Comparison of ENCODE assay signal across 16 mouse cellular contexts in the genomic region with DNA sequence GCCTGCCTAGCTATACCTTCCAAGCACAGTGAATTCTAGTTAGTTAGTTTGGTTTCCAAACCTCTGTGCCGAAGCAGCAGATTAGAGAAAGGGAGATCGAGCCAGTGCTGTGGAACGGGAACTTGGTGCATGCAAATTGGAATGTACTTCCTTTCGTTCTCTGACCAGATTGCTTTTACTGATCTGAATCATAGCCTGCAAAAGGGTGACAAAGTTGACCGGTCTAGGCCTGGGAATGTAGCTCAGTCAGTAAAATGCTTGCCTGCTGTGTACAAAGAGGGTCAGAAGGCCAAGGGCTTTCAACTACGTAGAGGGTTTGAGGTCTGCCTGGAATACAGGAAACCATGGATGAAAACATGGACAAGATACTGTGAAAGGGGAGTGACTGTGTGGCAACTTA. TPM values are rescaled to one million over a fixed set of nuclear protein-coding genes. Genes with fewer than 3 reads are reported as not detected.
DNase-seq lines count a peak whose midpoint lies in the region; ATAC-seq and TF ChIP-seq lines count a peak whose summit lies in the region.
"Had no signal": no experiment of that assay in that cellular context is flagged by ENCODE, and none has a peak within 500 bp of the region (broad histone marks: within the 10 kb centered on the region; RNA-seq: fewer than 3 reads in every experiment).

No protein-coding gene starts in this region.

- DNase-seq in lung, postnatal 25 days (ENCODE audit: low spot score), result no peak
- no peak for DNase-seq in liver, embryonic 14.5 days (ENCODE audit: low read depth in 3 of 3, low spot score in 3 of 3)
- DNase-seq in retina, embryonic 14.5 days (ENCODE audit: low spot score), result no peak
- no peak for DNase-seq in forebrain, embryonic 11.5 days (ENCODE audit: low spot score)
- DNase-seq: cerebellum, postnatal 14 days; right cerebral cortex, postnatal 4 days; thymus, postnatal 25 days had no signal

- no peak for TF ChIP-seq POLR2A in small intestine, adult 2 months (IDR thresholded peaks at IDR 0.05; ENCODE audit: low read depth, low read length)

- TF ChIP-seq CTCF in liver, embryonic 14.5 days (IDR thresholded peaks at IDR 0.05; ENCODE audit: low read depth), result no peak
- no peak for TF ChIP-seq CTCF in small intestine, adult 2 months (IDR thresholded peaks at IDR 0.05; ENCODE audit: extremely low read depth, insufficient read length, insufficient replicate concordance, low read depth, low read length)

- no peak overlapping the region for H3K9ac ChIP-seq in lung, embryonic 16.5 days (ENCODE audit: low read length)
- no peak overlapping the region for H3K9ac ChIP-seq in kidney, embryonic 15.5 days
- no peak overlapping the region for H3K9ac ChIP-seq in liver, embryonic 14.5 days (replicated peaks)
- no peak overlapping the region for H3K9ac ChIP-seq in forebrain, embryonic 11.5 days (ENCODE audit: low read length)
- H3K9ac ChIP-seq: forebrain, embryonic 15.5 days; hindbrain, embryonic 15.5 days had no signal

- no peaks in the 10 kb centered on the region for H3K36me3 ChIP-seq in lung, embryonic 16.5 days (ENCODE audit: control insufficient read depth, insufficient read depth, low read length)
- H3K36me3 ChIP-seq in kidney, embryonic 15.5 days, result no peaks in the 10 kb centered on the region
- H3K36me3 ChIP-seq in liver, embryonic 14.5 days (replicated peaks; ENCODE audit: control insufficient read depth, insufficient read depth, low read depth), result no peaks in the 10 kb centered on the region
- H3K36me3 ChIP-seq in small intestine, adult 2 months (ENCODE audit: control insufficient read depth, insufficient read depth, low read length), result no peaks in the 10 kb centered on the region
- no peaks in the 10 kb centered on the region for H3K36me3 ChIP-seq in forebrain, embryonic 11.5 days (ENCODE audit: control insufficient read depth, insufficient read depth, low read length)
- H3K36me3 ChIP-seq: forebrain, embryonic 15.5 days; hindbrain, embryonic 15.5 days had no signal

- TF ChIP-seq EP300 in liver, embryonic 14.5 days (IDR thresholded peaks at IDR 0.05; ENCODE audit: low read depth), result no peak

- H3K4me2 ChIP-seq in lung, embryonic 16.5 days (ENCODE audit: low read depth, low read length), result peak overlapping the region; percentile 8; the same call in 1 of the 2 replicates
- H3K4me2 ChIP-seq in kidney, embryonic 15.5 days, result no peak overlapping the region
- H3K4me2 ChIP-seq in liver, embryonic 14.5 days (ENCODE audit: low read depth), result no peak overlapping the region
- H3K4me2 ChIP-seq in forebrain, embryonic 11.5 days (ENCODE audit: low read depth, low read length, severe bottlenecking), result no peak overlapping the region
- H3K4me2 ChIP-seq: forebrain, embryonic 15.5 days; hindbrain, embryonic 15.5 days had no signal

- 51% methylated on average over 6 of the region's 6 CpGs for WGBS in lung, embryonic 16.5 days
- 55% methylated on average over 6 of the region's 6 CpGs for WGBS in kidney, embryonic 15.5 days
- 32% methylated on average over 6 of the region's 6 CpGs for WGBS in liver, embryonic 14.5 days (ENCODE audit: insufficient replicate concordance)
- WGBS in small intestine, adult 2 months, result 84% methylated on average over 6 of the region's 6 CpGs
- 84% methylated on average over 6 of the region's 6 CpGs for WGBS in forebrain, embryonic 11.5 days

- no peaks in the 10 kb centered on the region for H3K27me3 ChIP-seq in lung, embryonic 16.5 days (ENCODE audit: control insufficient read depth, insufficient read depth, low read depth, low read length)
- H3K27me3 ChIP-seq in kidney, embryonic 15.5 days, result no peaks in the 10 kb centered on the region
- no peaks in the 10 kb centered on the region for H3K27me3 ChIP-seq in liver, embryonic 14.5 days (ENCODE audit: control insufficient read depth, insufficient read depth, low read length)
- H3K27me3 ChIP-seq in small intestine, adult 2 months (ENCODE audit: control insufficient read depth, insufficient read depth, low read length), result no peaks in the 10 kb centered on the region
- H3K27me3 ChIP-seq in forebrain, embryonic 11.5 days (ENCODE audit: control insufficient read depth, insufficient read depth, low read length), result no peaks in the 10 kb centered on the region
- H3K27me3 ChIP-seq: forebrain, embryonic 15.5 days; hindbrain, embryonic 15.5 days; megakaryocyte, embryonic 14.5 days had no signal

- peak overlapping the region; percentile 60 for H3K27ac ChIP-seq in lung, embryonic 16.5 days (ENCODE audit: low read length)
- H3K27ac ChIP-seq in kidney, embryonic 15.5 days, result peak overlapping the region; percentile 24
- no peak overlapping the region for H3K27ac ChIP-seq in liver, embryonic 14.5 days
- 0 out of 2 replicates have a peak overlapping the region, but pooled peaks have one; percentile 22 for H3K27ac ChIP-seq in small intestine, adult 2 months (ENCODE audit: insufficient read depth, low read depth, low read length)
- H3K27ac ChIP-seq in forebrain, embryonic 11.5 days (ENCODE audit: low read depth, low read length), result no peak overlapping the region
- H3K27ac ChIP-seq: forebrain, embryonic 15.5 days; hindbrain, embryonic 15.5 days had no signal

- no peaks in the 10 kb centered on the region for H3K9me3 ChIP-seq in lung, embryonic 16.5 days (ENCODE audit: control insufficient read depth, low read length)
- H3K9me3 ChIP-seq in kidney, embryonic 15.5 days (replicated peaks), result no peaks in the 10 kb centered on the region
- H3K9me3 ChIP-seq in liver, embryonic 14.5 days (ENCODE audit: control insufficient read depth, low read length), result no peaks in the 10 kb centered on the region
- no peaks in the 10 kb centered on the region for H3K9me3 ChIP-seq in forebrain, embryonic 11.5 days (ENCODE audit: control insufficient read depth, low read length)
- H3K9me3 ChIP-seq: forebrain, embryonic 15.5 days; hindbrain, embryonic 15.5 days had no signal

- H3K4me3 ChIP-seq in lung, embryonic 16.5 days (ENCODE audit: low read length), result no peak overlapping the region
- H3K4me3 ChIP-seq in kidney, embryonic 15.5 days (replicated peaks), result no peak overlapping the region
- no peak overlapping the region for H3K4me3 ChIP-seq in liver, embryonic 14.5 days (ENCODE audit: insufficient read depth in 1 of 2, low read depth in 2 of 2, low read length in 2 of 2)
- no peak overlapping the region for H3K4me3 ChIP-seq in small intestine, adult 2 months (ENCODE audit: low read depth, low read length)
- no peak overlapping the region for H3K4me3 ChIP-seq in forebrain, embryonic 11.5 days (ENCODE audit: low read depth, low read length)
- H3K4me3 ChIP-seq: forebrain, embryonic 15.5 days; hindbrain, embryonic 15.5 days; megakaryocyte, embryonic 14.5 days had no signal

- 0 out of 2 replicates have a peak, but pooled peaks cover 4% of the 10 kb centered on the region for H3K4me1 ChIP-seq in lung, embryonic 16.5 days (replicated peaks; ENCODE audit: control insufficient read depth, insufficient read depth, low read length)
- H3K4me1 ChIP-seq in kidney, embryonic 15.5 days, result peaks cover 34% of the 10 kb centered on the region
- peaks cover 0 to 11% of the 10 kb centered on the region in 2 experiments; a peak in 2 of 4 replicates for H3K4me1 ChIP-seq in liver, embryonic 14.5 days (replicated peaks; ENCODE audit: control insufficient read depth in 2 of 2, insufficient read depth in 2 of 2, low read length in 1 of 2)
- H3K4me1 ChIP-seq in small intestine, adult 2 months (ENCODE audit: control insufficient read depth, insufficient read depth, insufficient read length, low read length), result peaks cover 14% of the 10 kb centered on the region; the same call in 1 of the 2 replicates
- no peaks in the 10 kb centered on the region for H3K4me1 ChIP-seq in forebrain, embryonic 11.5 days (replicated peaks; ENCODE audit: control insufficient read depth, insufficient read depth, low read length)
- H3K4me1 ChIP-seq: forebrain, embryonic 15.5 days; hindbrain, embryonic 15.5 days; megakaryocyte, embryonic 14.5 days had no signal

- no peak for ATAC-seq in lung, embryonic 16.5 days (ENCODE audit: low read depth)
- ATAC-seq in kidney, embryonic 15.5 days (replicated peaks; ENCODE audit: low FRiP score), result no peak
- ATAC-seq in liver, embryonic 14.5 days (ENCODE audit: insufficient read depth), result peak; percentile 35; the same call in 1 of the 2 replicates
- ATAC-seq in inflammation-experienced regulatory T-cells, adult 6 months, result no peak
- ATAC-seq in forebrain, embryonic 11.5 days (replicated peaks; ENCODE audit: low FRiP score), result no peak
- ATAC-seq: CD4-positive, CD25-positive, alpha-beta regulatory T cell, adult 4 months; forebrain, embryonic 15.5 days; midbrain, embryonic 16.5 days had no signal

RNA-seq across cellular contexts. Expression of a gene that starts 35.7 kb away (rescaled TPM):
- 24.2 TPM in 2 replicates for polyA plus RNA-seq in lung, embryonic 16.5 days (2015; fragmentation: Nextera tagmentation; extraction: Ambion mirVana)
- polyA plus RNA-seq in kidney, embryonic 15.5 days (2015; fragmentation: Nextera tagmentation; extraction: Ambion mirVana), result 34.2 and 39.9 TPM in 2 replicates
- polyA plus RNA-seq in liver, embryonic 14.5 days (2012; rRNA removed), result 4.9 and 8.6 TPM in 2 replicates
- 8.3 and 10.2 TPM in 2 replicates for polyA plus RNA-seq in liver, embryonic 14.5 days (2014; fragmentation: Nextera tagmentation; extraction: Ambion mirVana)
- polyA plus RNA-seq in small intestine, adult 2 months (2012; rRNA removed), result 8.3 and 17.9 TPM in 2 replicates
- polyA plus RNA-seq in inflammation-experienced regulatory T-cells, adult 6 months (2017; shearing (Covaris generic)), result 10 to 100 TPM in 2 of 3 experiments, 1 to 10 TPM in 1; 4.4 to 14.9 (median 14.9) TPM
- 12.8 and 14.3 TPM in 2 replicates for polyA plus RNA-seq in forebrain, embryonic 11.5 days (2014; fragmentation: Nextera tagmentation; extraction: Ambion mirVana)

Comparison
In these comparisons a context has a peak if more than half of its experiments do, and no peak if none do; other contexts are left out.
1. H3K27ac ChIP-seq: peak in lung, embryonic 16.5 days (single experiment), kidney, embryonic 15.5 days (single experiment) and small intestine, adult 2 months (single experiment); none in liver, embryonic 14.5 days (single experiment) and forebrain, embryonic 11.5 days (single experiment).